Mouse (Mus musculus) brain, embryonic 14.5 days (tissue): ENCODE measurements around the gene Cxcr5.

Experiments used
- CTCF ChIP-seq: fragments of 200-500 bp; IDR thresholded peaks from 2 replicates; pipeline ENCODE4 v1.5.1; 2012; ENCODE audit warnings: inconsistent platforms, mild to moderate bottlenecking, moderate library complexity, borderline replicate concordance; ENCODE audit not compliant: insufficient read depth, insufficient read length; ENCODE audit errors: extremely low read depth
- POLR2A ChIP-seq: fragments of 200-500 bp; IDR thresholded peaks from 2 replicates; pipeline ENCODE4 v1.6.1; 2012; ENCODE audit warnings: mild to moderate bottlenecking, inconsistent platforms, borderline replicate concordance; ENCODE audit not compliant: poor library complexity, insufficient read depth, insufficient read length, severe bottlenecking; ENCODE audit errors: extremely low read depth

- no peak for TF ChIP-seq POLR2A
- TF ChIP-seq CTCF, result no peak
Observed at GRCm38 (mm10) chr9:44485105-44485515, 76.6 kb downstream of the Cxcr5 start.
